Mouse (Mus musculus) ES-E14 (cell line): Measurements from ENCODE around the gene Cebpb. TPM values are rescaled to one million over a fixed set of nuclear protein-coding genes. Genes with fewer than 3 reads are reported as not detected.
A peak's percentile ranks its signal among the peaks of the same experiment; 100 is the strongest.

Source experiments
- DNase-seq: peaks from one replicate; pipeline ENCODE4 v3.0.0-alpha.2; 2013; ENCODE audit warnings: low read depth, low spot score
- H3K27ac ChIP-seq: 2 replicates; pipeline ENCODE4 v1.5.1; 2012; ENCODE audit warnings: low read depth, mild to moderate bottlenecking, low read length, moderate library complexity, mixed read lengths; ENCODE audit not compliant: poor library complexity, insufficient read depth, severe bottlenecking
- H3K36me3 ChIP-seq: 2 replicates; pipeline ENCODE4 v1.6.1; 2012; ENCODE audit warnings: mild to moderate bottlenecking, low read length, moderate library complexity, mixed read lengths; ENCODE audit not compliant: control insufficient read depth, poor library complexity, insufficient read depth, severe bottlenecking
- H3K4me1 ChIP-seq, 2 experiments: fragments of 150-350 bp in 1 of 2; sonication (generic) in 1 of 2; 2 replicates each; pipeline ENCODE4 v1.6.1; 2012; ENCODE audit warnings: low read length in 2 of 2, mild to moderate bottlenecking in 1 of 2, mixed read lengths in 1 of 2; ENCODE audit not compliant: control insufficient read depth in 2 of 2, insufficient read depth in 2 of 2, poor library complexity in 1 of 2
- H3K4me3 ChIP-seq, 2 experiments: fragments of 150-350 bp in 1 of 2; sonication (generic) in 1 of 2; 2 replicates each; pipeline ENCODE4 v1.5.1; 2012; ENCODE audit warnings: low read length in 2 of 2, low read depth in 1 of 2, mild to moderate bottlenecking in 1 of 2, mixed read lengths in 1 of 2; ENCODE audit not compliant: insufficient read depth in 1 of 2, poor library complexity in 1 of 2, severe bottlenecking in 1 of 2
- H3K9ac ChIP-seq: 2 replicates; pipeline ENCODE4 v1.6.1; 2012; ENCODE audit warnings: low read depth, mild to moderate bottlenecking, low read length, mixed read lengths; ENCODE audit not compliant: poor library complexity, insufficient read depth, severe bottlenecking
- H3K9me3 ChIP-seq: fragments of 150-350 bp; sonication (generic); 2 replicates; pipeline ENCODE4 v1.6.1; 2012; ENCODE audit warnings: low read depth, mild to moderate bottlenecking, low read length; ENCODE audit not compliant: control insufficient read depth, insufficient read depth
- CHD2 ChIP-seq: IDR thresholded peaks from 2 replicates; pipeline ENCODE4 v1.6.1; 2014; ENCODE audit warnings: mild to moderate bottlenecking, low read depth, low read length, inconsistent platforms
- HCFC1 ChIP-seq: IDR thresholded peaks from 2 replicates; pipeline ENCODE4 v1.6.1; 2012; ENCODE audit warnings: low read length, inconsistent platforms, borderline replicate concordance; ENCODE audit not compliant: insufficient read depth
- MAFK ChIP-seq: IDR thresholded peaks from 2 replicates; pipeline ENCODE4 v1.6.1; 2014; ENCODE audit warnings: mild to moderate bottlenecking, low read depth, low read length, inconsistent platforms; ENCODE audit not compliant: insufficient read depth
- ZC3H11A ChIP-seq: IDR thresholded peaks from 2 replicates; pipeline ENCODE4 v1.6.1; 2012; ENCODE audit warnings: low read depth, mild to moderate bottlenecking, inconsistent platforms, low read length, borderline replicate concordance
- ZNF384 ChIP-seq: IDR thresholded peaks from 2 replicates; pipeline ENCODE4 v1.6.1; 2012; ENCODE audit warnings: low read depth, low read length, inconsistent platforms
- in situ Hi-C, 2 experiments: fragments of 600-800 bp; cut with MboI; formaldehyde crosslinking; loops; one replicate each; pipeline ENCODE4 v1.15.1; 2025; ENCODE audit warnings: low sequenced_read_pairs in 2 of 2, inconsistent platforms in 1 of 2; ENCODE audit not compliant: unreplicated experiment in 2 of 2
- total RNA-seq: library from RNA; depleted of rRNA; stranded (reverse); fragments of 300-350 nt; gene quantifications from 2 replicates; pipeline ENCODE4 v1.2.3, GENCODE M21; 2012

Gene Cebpb
- total RNA-seq, 1 experiment = 9.1 TPM

DNA sequence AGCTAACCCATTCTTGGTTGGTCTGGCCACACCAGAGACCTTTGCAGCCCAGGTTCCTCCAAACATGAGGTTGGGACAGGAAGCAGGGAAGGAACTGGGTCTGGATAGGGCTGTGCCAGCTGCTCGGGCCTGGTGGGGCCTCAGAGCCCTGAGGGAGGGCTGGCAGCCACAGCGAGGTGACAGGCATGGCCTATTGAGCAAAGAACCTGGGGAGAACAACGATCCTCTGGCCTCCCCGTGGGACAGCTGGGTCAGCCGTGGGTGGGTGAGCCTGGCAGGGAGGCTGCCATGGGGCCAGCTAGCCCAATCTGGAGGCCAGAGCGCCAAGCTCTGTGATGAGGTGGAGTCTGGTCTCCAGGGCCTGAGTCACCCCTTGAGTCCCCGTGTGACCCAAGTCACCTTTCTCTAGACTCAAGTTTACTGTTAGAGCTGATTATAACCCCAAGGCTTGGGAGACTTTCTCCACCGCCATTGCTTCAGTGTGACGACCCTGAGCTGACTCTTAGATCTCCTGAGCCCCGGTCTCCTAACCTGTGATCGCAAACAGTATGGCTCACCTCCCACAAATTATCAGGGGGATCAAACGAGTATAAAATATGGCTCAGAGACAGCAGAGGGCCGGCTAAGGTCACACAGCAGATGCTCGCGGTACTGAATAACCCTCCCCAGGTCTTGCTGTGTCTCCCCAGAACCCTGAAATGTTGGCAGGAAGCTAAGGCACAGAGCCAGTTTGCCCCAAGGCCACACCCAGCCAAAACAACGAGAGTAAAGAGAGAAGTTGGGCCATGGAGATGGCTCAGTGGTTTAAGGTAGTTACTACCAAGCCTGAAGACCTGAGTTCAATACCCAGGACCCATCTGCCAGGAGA, 2.1 kb upstream of the Cebpb start:
- DNase-seq = no peak
- in situ Hi-C loops = loop anchor here (5.0 kb wide), 1 partner anchor 211 kb away; no protein-coding TSS in a partner anchor
- TF ChIP-seq CHD2 (no peak), HCFC1 (no peak), ZNF384 (no peak), ZC3H11A (no peak), MAFK (no peak)

DNA sequence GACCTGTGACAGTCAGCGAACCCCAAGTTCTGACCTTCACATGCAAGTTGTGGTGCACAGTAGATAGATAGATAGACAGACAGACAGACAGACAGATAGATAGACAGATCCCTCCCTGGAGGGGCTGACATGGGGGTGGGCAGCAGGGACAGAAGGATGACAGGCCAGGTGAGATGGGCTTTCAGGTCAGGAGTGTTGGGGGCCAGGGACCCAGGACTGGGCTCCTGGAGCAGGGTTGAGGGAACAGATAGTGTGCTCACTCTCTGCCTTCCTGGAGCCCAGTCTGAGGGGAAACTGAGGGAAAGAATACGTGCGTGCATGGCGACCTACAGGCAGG, 1.5 kb upstream of the Cebpb start:
- Histone ChIP-seq H3K4me1 (peaks cover 0 to 11% of the 10 kb centered on the region in 2 experiments; a peak in 1 of 4 replicates), H3K4me3 (no peak overlapping the region), H3K9me3 (no peaks in the 10 kb centered on the region), H3K27ac (no peak overlapping the region), H3K9ac (no peak overlapping the region), H3K36me3 (no peaks in the 10 kb centered on the region; the same call in 1 of the 2 replicates)
- no peak for DNase-seq
- in situ Hi-C loops = loop anchor here (5.0 kb wide), 1 partner anchor 210 kb away; no protein-coding TSS in a partner anchor
- TF ChIP-seq ZNF384 = no peak
- TF ChIP-seq CHD2 = no peak
- TF ChIP-seq MAFK = no peak
- TF ChIP-seq ZC3H11A = no peak
- TF ChIP-seq HCFC1 = no peak

More for the DNA sequence above, 2.1 kb upstream of the Cebpb start:
- Histone ChIP-seq H3K36me3 (no peaks in the 10 kb centered on the region; the same call in 1 of the 2 replicates), H3K9me3 (no peaks in the 10 kb centered on the region), H3K27ac (no peak overlapping the region), H3K4me3 (no peak overlapping the region), H3K4me1 (peaks cover 0 to 11% of the 10 kb centered on the region in 2 experiments; a peak in 1 of 4 replicates), H3K9ac (no peak overlapping the region)

DNA sequence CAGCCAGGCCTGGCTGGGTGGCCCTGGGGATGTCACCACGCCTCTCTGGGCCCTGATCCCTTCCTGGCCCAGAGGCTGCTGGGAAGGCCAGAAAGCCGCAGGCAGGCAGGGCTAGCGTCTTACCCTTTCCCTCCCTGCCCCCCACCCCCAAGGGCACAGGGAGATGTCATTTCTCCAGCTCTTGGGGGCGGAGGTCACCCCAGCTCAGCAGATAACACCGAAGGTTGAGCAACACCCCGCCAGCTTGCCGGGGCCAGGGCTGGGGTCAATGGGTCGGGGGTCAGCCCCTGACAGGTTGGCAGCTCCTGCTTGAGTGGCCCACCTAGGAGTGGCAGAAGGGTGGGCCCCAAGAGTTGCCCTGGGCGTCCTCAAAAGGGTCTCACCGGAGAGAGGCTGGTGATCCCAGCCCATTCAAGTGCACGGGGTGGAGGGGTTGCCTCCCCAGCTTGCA, 1.0 kb upstream of the Cebpb start:
- H3K9ac ChIP-seq = no peak overlapping the region
- no peak overlapping the region; a peak in 1 of 4 replicates for H3K4me3 ChIP-seq
- peaks cover 0 to 11% of the 10 kb centered on the region in 2 experiments; a peak in 1 of 4 replicates for H3K4me1 ChIP-seq
- in situ Hi-C loops = loop anchor here (5.0 kb wide), 1 partner anchor 210 kb away; no protein-coding TSS in a partner anchor
- no peak for TF ChIP-seq CHD2
- TF ChIP-seq HCFC1 = no peak
- TF ChIP-seq ZNF384 = no peak
- no peak for TF ChIP-seq ZC3H11A
- TF ChIP-seq MAFK = no peak
- H3K9me3 ChIP-seq = no peaks in the 10 kb centered on the region
- no peak for DNase-seq
- H3K36me3 ChIP-seq = no peaks in the 10 kb centered on the region; the same call in 1 of the 2 replicates
- no peak overlapping the region for H3K27ac ChIP-seq

DNA sequence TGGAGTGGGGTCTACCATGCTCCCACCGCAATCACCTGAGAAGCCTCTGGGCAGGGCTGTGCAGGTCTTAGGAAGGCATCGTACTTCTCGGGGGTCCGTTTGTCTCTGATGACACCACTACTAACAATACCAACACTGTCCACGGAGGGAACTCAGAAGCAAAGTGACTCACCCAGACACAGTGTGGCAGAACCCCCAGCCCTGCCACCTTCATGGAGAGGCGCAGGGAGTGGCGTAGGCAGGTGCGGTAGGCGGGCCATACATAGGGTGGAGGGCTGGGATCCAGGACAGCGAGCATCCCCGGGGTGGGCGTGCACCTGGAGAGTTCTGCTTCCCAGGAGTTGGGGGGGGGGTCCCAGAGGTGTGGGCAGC, 603 bp upstream of the Cebpb start:
- in situ Hi-C loops = loop anchor here (5.0 kb wide), 1 partner anchor 209 kb away; no protein-coding TSS in a partner anchor
- Histone ChIP-seq H3K4me1 (peaks cover 0 to 11% of the 10 kb centered on the region in 2 experiments; a peak in 1 of 4 replicates), H3K9me3 (no peaks in the 10 kb centered on the region), H3K9ac (peak overlapping the region; percentile 89), H3K27ac (no peak overlapping the region), H3K4me3 (peak overlapping the region; percentile 73 to 78; a peak in 3 of 4 replicates), H3K36me3 (no peaks in the 10 kb centered on the region; the same call in 1 of the 2 replicates)
- no peak for DNase-seq
- TF ChIP-seq ZC3H11A (no peak), ZNF384 (no peak), MAFK (no peak), HCFC1 (no peak)
